ENCODE assay signal across 15 mouse cellular contexts in genomic region chr15:103251595-103251994, GRCm38 (mm10). TPM values are rescaled to one million over a fixed set of nuclear protein-coding genes. Genes with fewer than 3 reads are reported as not detected.
A peak's percentile ranks its signal among the peaks of the same experiment; 100 is the strongest.
DNase-seq lines count a peak whose midpoint lies in the region; ATAC-seq lines count a peak whose summit lies in the region.
"Had no signal": no experiment of that assay in that cellular context is flagged by ENCODE, and none has a peak within 500 bp of the region (broad histone marks: within the 10 kb centered on the region; RNA-seq: fewer than 3 reads in every experiment).

No protein-coding gene starts in this region.

- no peak overlapping the region for H3K4me2 ChIP-seq in kidney, embryonic 15.5 days
- H3K4me2 ChIP-seq in liver, embryonic 12.5 days, result peak overlapping the region; percentile 81
- no peak overlapping the region for H3K4me2 ChIP-seq in stomach, embryonic 15.5 days
- H3K4me2 ChIP-seq: embryonic facial prominence, embryonic 12.5 days; hindbrain, embryonic 12.5 days had no signal

- no peak overlapping the region for H3K9ac ChIP-seq in kidney, embryonic 15.5 days
- H3K9ac ChIP-seq in liver, embryonic 12.5 days, result peak overlapping the region; percentile 97
- no peak overlapping the region for H3K9ac ChIP-seq in stomach, embryonic 15.5 days
- H3K9ac ChIP-seq: embryonic facial prominence, embryonic 12.5 days; hindbrain, embryonic 12.5 days had no signal

- 65% methylated on average over 1 of the region's 1 CpGs for WGBS in kidney, embryonic 15.5 days
- 0% methylated on average over 1 of the region's 1 CpGs for WGBS in liver, embryonic 12.5 days (ENCODE audit: insufficient replicate concordance)
- WGBS in stomach, embryonic 15.5 days, result 21% methylated on average over 1 of the region's 1 CpGs

- H3K9me3 ChIP-seq in kidney, embryonic 15.5 days (replicated peaks), result no peaks in the 10 kb centered on the region
- no peaks in the 10 kb centered on the region for H3K9me3 ChIP-seq in liver, embryonic 12.5 days (replicated peaks)
- no peaks in the 10 kb centered on the region for H3K9me3 ChIP-seq in stomach, embryonic 15.5 days
- H3K9me3 ChIP-seq: embryonic facial prominence, embryonic 12.5 days; hindbrain, embryonic 12.5 days had no signal

- peaks cover 19% of the 10 kb centered on the region for H3K4me1 ChIP-seq in kidney, embryonic 15.5 days
- peaks cover 62% of the 10 kb centered on the region for H3K4me1 ChIP-seq in liver, embryonic 12.5 days
- H3K4me1 ChIP-seq in stomach, embryonic 15.5 days, result peaks cover 11% of the 10 kb centered on the region

- no peak overlapping the region for H3K4me3 ChIP-seq in kidney, embryonic 15.5 days (replicated peaks)
- H3K4me3 ChIP-seq in liver, embryonic 12.5 days, result peak overlapping the region; percentile 77
- no peak overlapping the region for H3K4me3 ChIP-seq in stomach, embryonic 15.5 days (replicated peaks)
- H3K4me3 ChIP-seq: embryonic facial prominence, embryonic 12.5 days; hindbrain, embryonic 12.5 days had no signal

- no peak overlapping the region for H3K27ac ChIP-seq in kidney, embryonic 15.5 days
- H3K27ac ChIP-seq in liver, embryonic 12.5 days, result peak overlapping the region; percentile 98
- H3K27ac ChIP-seq in stomach, embryonic 15.5 days, result no peak overlapping the region

- H3K36me3 ChIP-seq in kidney, embryonic 15.5 days, result peaks cover 29% of the 10 kb centered on the region
- peaks cover 68% of the 10 kb centered on the region for H3K36me3 ChIP-seq in liver, embryonic 12.5 days
- peaks cover 26% of the 10 kb centered on the region for H3K36me3 ChIP-seq in stomach, embryonic 15.5 days

- ATAC-seq in kidney, embryonic 15.5 days (replicated peaks; ENCODE audit: low FRiP score), result 0 out of 2 replicates have a peak, but pooled peaks have one; percentile 23
- peak; percentile 82 for ATAC-seq in liver, embryonic 12.5 days
- peak; percentile 72 for ATAC-seq in stomach, embryonic 15.5 days (ENCODE audit: insufficient read depth, low FRiP score, low read depth)

- no peak for DNase-seq in kidney, postnatal 4 days
- peak; percentile 79 for DNase-seq in c-Kit-negative CD71-positive TER-119-positive erythroid progenitor cells, embryonic 14.5 days (ENCODE audit: low read depth, low spot score)
- no peak for DNase-seq in adrenal gland, postnatal 10 days
- no peak for DNase-seq in Muller cell, postnatal 12 days (ENCODE audit: inconsistent ontology term)
- DNase-seq: cerebellum, postnatal 14 days; left cerebral cortex, postnatal 4 days; lung, postnatal 14 days; thymus, adult 2 months had no signal

- no peaks in the 10 kb centered on the region for H3K27me3 ChIP-seq in kidney, embryonic 15.5 days
- H3K27me3 ChIP-seq in liver, embryonic 12.5 days (replicated peaks), result no peaks in the 10 kb centered on the region
- no peaks in the 10 kb centered on the region for H3K27me3 ChIP-seq in stomach, embryonic 15.5 days (replicated peaks)
- H3K27me3 ChIP-seq: CH12.LX; embryonic facial prominence, embryonic 12.5 days had no signal

RNA-seq across cellular contexts. Expression of gene Nfe2, which starts 6.6 kb away (rescaled TPM):
- 5.1 and 6.2 TPM in 2 replicates for polyA plus RNA-seq in kidney, embryonic 15.5 days (2015; fragmentation: Nextera tagmentation; extraction: Ambion mirVana)
- polyA plus RNA-seq in liver, embryonic 12.5 days (2016; fragmentation: Nextera tagmentation; extraction: Ambion mirVana), result 168 TPM in 2 replicates
- polyA plus RNA-seq in stomach, embryonic 15.5 days (2015; fragmentation: Nextera tagmentation; extraction: Ambion mirVana), result 7.8 and 15.9 TPM in 2 replicates
- total RNA-seq in adrenal gland, postnatal 10 days (2021), result 1 to 10 TPM; 3.2 to 4.3 TPM
- total RNA-seq: CH12.LX; left cerebral cortex, postnatal 4 days had no signal

RNA-seq across cellular contexts. Expression of gene Hnrnpa1, which starts 11.4 kb away (rescaled TPM):
- 1,025 and 1,038 TPM in 2 replicates for polyA plus RNA-seq in kidney, embryonic 15.5 days (2015; fragmentation: Nextera tagmentation; extraction: Ambion mirVana)
- polyA plus RNA-seq in liver, embryonic 12.5 days (2016; fragmentation: Nextera tagmentation; extraction: Ambion mirVana), result 584 and 591 TPM in 2 replicates
- 664 and 681 TPM in 2 replicates for polyA plus RNA-seq in stomach, embryonic 15.5 days (2015; fragmentation: Nextera tagmentation; extraction: Ambion mirVana)
- 100 to 1,000 TPM; 248 to 299 TPM for total RNA-seq in adrenal gland, postnatal 10 days (2021)

RNA-seq across cellular contexts. Expression of gene Cbx5, which starts 12.0 kb away (rescaled TPM):
- polyA plus RNA-seq in kidney, embryonic 15.5 days (2015; fragmentation: Nextera tagmentation; extraction: Ambion mirVana), result 124 and 125 TPM in 2 replicates
- polyA plus RNA-seq in liver, embryonic 12.5 days (2016; fragmentation: Nextera tagmentation; extraction: Ambion mirVana), result 84.2 and 84.5 TPM in 2 replicates
- polyA plus RNA-seq in stomach, embryonic 15.5 days (2015; fragmentation: Nextera tagmentation; extraction: Ambion mirVana), result 91.8 and 97.2 TPM in 2 replicates
- total RNA-seq in adrenal gland, postnatal 10 days (2021), result 10 to 100 TPM; 66.6 to 85.8 TPM

RNA-seq across cellular contexts. Expression of gene Copz1, which starts 20.9 kb away (rescaled TPM):
- polyA plus RNA-seq in kidney, embryonic 15.5 days (2015; fragmentation: Nextera tagmentation; extraction: Ambion mirVana), result 298 and 300 TPM in 2 replicates
- 246 and 250 TPM in 2 replicates for polyA plus RNA-seq in liver, embryonic 12.5 days (2016; fragmentation: Nextera tagmentation; extraction: Ambion mirVana)
- polyA plus RNA-seq in stomach, embryonic 15.5 days (2015; fragmentation: Nextera tagmentation; extraction: Ambion mirVana), result 248 and 260 TPM in 2 replicates
- 100 to 1,000 TPM; 114 TPM for total RNA-seq in adrenal gland, postnatal 10 days (2021)

RNA-seq across cellular contexts. Expression of gene Gpr84, which starts 58.8 kb away (rescaled TPM):
- 0.42 and 0.48 TPM in 2 replicates for polyA plus RNA-seq in kidney, embryonic 15.5 days (2015; fragmentation: Nextera tagmentation; extraction: Ambion mirVana)
- 0.75 and 0.78 TPM in 2 replicates for polyA plus RNA-seq in liver, embryonic 12.5 days (2016; fragmentation: Nextera tagmentation; extraction: Ambion mirVana)
- polyA plus RNA-seq in stomach, embryonic 15.5 days (2015; fragmentation: Nextera tagmentation; extraction: Ambion mirVana), result 0.46 and 0.53 TPM in 2 replicates
- total RNA-seq in adrenal gland, postnatal 10 days (2021), result not detected
- total RNA-seq: neutrophil, adult 5-6 weeks had no signal

Comparison
In these comparisons a context has a peak if more than half of its experiments do, and no peak if none do; other contexts are left out.
1. ATAC-seq: peak in every context shown above with its lines; median percentile 82 in liver, embryonic 12.5 days; 72 in stomach, embryonic 15.5 days; 23 in kidney, embryonic 15.5 days.
2. RNA of gene Nfe2, which starts 6.6 kb away (polyA plus RNA-seq): 168 TPM in liver, embryonic 12.5 days; 7.8 to 15.9 TPM in stomach, embryonic 15.5 days and 5.1 to 6.2 TPM in kidney, embryonic 15.5 days; every median in the first group is over 10 times any median in the second.